Mouse (Mus musculus) spleen, adult 2 months (tissue): ENCODE data around the gene Pou2f2. TPM values are rescaled to one million over a fixed set of nuclear protein-coding genes. Genes with fewer than 3 reads are reported as not detected.

Source experiments
- DNase-seq, 2 experiments: peaks; one replicate each; pipeline versions ENCODE4 v3.0.0 to v3.0.0-alpha.2; 2012 to 2021; ENCODE audit warnings: low spot score in 2 of 2, low read depth in 1 of 2
- H3K27ac ChIP-seq: fragments of 200-500 bp; 2 replicates; pipeline ENCODE4 v1.5.1; 2012; ENCODE audit warnings: low read length, inconsistent platforms; ENCODE audit not compliant: insufficient read depth
- H3K27me3 ChIP-seq: fragments of 200-500 bp; 2 replicates; pipeline ENCODE4 v1.6.1; 2012; ENCODE audit warnings: mild to moderate bottlenecking, moderate library complexity, low read length, inconsistent platforms; ENCODE audit not compliant: control insufficient read depth, insufficient read depth
- H3K36me3 ChIP-seq: fragments of 200-500 bp; 2 replicates; pipeline ENCODE4 v1.6.1; 2012; ENCODE audit warnings: mild to moderate bottlenecking, low read length, inconsistent platforms; ENCODE audit not compliant: control insufficient read depth, insufficient read depth
- H3K4me1 ChIP-seq: fragments of 200-500 bp; 2 replicates; pipeline ENCODE4 v1.6.1; 2011; ENCODE audit warnings: inconsistent platforms; ENCODE audit not compliant: control insufficient read depth, insufficient read depth, insufficient read length
- H3K4me3 ChIP-seq: fragments of 200-500 bp; 2 replicates; pipeline ENCODE4 v1.5.1; 2011; ENCODE audit warnings: mild to moderate bottlenecking, inconsistent platforms; ENCODE audit not compliant: insufficient read depth, insufficient read length; ENCODE audit errors: extremely low read depth
- CTCF ChIP-seq: fragments of 200-500 bp; IDR thresholded peaks from 2 replicates; pipeline ENCODE4 v1.5.1; 2011; ENCODE audit warnings: mild to moderate bottlenecking, inconsistent platforms; ENCODE audit not compliant: insufficient read depth, insufficient read length, insufficient replicate concordance; ENCODE audit errors: extremely low read depth
- POLR2A ChIP-seq: fragments of 200-500 bp; IDR thresholded peaks from 2 replicates; pipeline ENCODE4 v1.6.1; 2011; ENCODE audit warnings: low read depth, low read length, inconsistent platforms
- WGBS: fragments of 180-500 bp; shearing (Covaris S2); methylation state at CpG from one replicate; pipeline ENCODE4 v1.1.7; 2018; 5-methylcytosine and 5-hydroxymethylcytosine counted together
- polyA plus RNA-seq: library from polyadenylated mRNA; depleted of rRNA; stranded (reverse); fragments of >200 nt; gene quantifications from 2 replicates; pipeline ENCODE4 v1.2.3, GENCODE M21; 2012

Pou2f2 gene
- polyA plus RNA-seq, 1 experiment, result 61.7 TPM

GRCm38 (mm10) chr7:25073924-25074323, 105.6 kb downstream of the Pou2f2 start:
- peaks cover 7% of the 10 kb centered on the region; the same call in 1 of the 2 replicates for H3K4me1 ChIP-seq
- H3K4me3 ChIP-seq, result no peak overlapping the region
- H3K36me3 ChIP-seq, result no peaks in the 10 kb centered on the region
- H3K27ac ChIP-seq, result no peak overlapping the region
- TF ChIP-seq POLR2A (no peak), CTCF (no peak)
- DNase-seq, result no peak
- WGBS, result 81% methylated on average over 8 of the region's 8 CpGs
- peaks cover 4% of the 10 kb centered on the region; the same call in 1 of the 2 replicates for H3K27me3 ChIP-seq

DNA sequence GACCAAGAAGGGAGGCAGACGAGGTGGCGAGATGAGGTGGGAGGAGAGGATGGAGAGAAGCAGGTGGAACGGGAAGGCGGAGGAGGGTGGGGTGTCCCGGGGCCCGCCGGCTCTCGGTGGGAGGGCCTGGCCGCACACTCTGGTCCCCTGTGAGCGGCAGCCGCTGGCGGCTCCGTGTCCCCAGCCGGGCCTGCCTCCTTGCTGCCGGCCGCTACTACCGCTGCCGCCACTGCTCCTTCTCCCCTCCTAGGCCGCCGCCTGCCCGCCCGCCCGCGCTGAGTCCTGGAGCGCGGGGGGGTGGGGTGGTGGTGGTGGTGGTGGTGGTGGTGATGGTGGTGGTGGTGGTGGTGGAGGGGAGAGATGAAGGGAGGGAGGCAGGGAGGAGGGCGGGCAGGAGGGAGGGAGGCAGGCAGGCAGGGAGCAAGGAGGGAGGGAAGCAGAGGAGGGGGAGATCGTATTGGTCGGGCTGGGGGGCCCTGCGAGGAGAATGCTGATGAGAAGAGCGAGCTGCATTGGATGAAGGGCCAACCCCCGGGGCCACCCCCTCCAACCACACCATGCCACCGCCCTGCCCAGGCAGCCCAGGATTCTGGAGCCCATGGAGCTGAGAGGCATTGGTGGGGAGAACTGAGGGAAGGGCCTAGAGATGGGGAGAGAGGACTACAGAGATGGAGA, 106.7 kb downstream of the Pou2f2 start:
- 5% methylated on average over 17 of the region's 33 CpGs for WGBS
- H3K27me3 ChIP-seq, result peaks cover 4% of the 10 kb centered on the region; the same call in 1 of the 2 replicates
- DNase-seq, result no peak
- H3K4me3 ChIP-seq, result peak overlapping the region; percentile 50
- TF ChIP-seq POLR2A (no peak), CTCF (no peak)
- no peaks in the 10 kb centered on the region for H3K36me3 ChIP-seq
- H3K4me1 ChIP-seq, result peaks cover 7% of the 10 kb centered on the region; the same call in 1 of the 2 replicates
- H3K27ac ChIP-seq, result no peak overlapping the region

DNA sequence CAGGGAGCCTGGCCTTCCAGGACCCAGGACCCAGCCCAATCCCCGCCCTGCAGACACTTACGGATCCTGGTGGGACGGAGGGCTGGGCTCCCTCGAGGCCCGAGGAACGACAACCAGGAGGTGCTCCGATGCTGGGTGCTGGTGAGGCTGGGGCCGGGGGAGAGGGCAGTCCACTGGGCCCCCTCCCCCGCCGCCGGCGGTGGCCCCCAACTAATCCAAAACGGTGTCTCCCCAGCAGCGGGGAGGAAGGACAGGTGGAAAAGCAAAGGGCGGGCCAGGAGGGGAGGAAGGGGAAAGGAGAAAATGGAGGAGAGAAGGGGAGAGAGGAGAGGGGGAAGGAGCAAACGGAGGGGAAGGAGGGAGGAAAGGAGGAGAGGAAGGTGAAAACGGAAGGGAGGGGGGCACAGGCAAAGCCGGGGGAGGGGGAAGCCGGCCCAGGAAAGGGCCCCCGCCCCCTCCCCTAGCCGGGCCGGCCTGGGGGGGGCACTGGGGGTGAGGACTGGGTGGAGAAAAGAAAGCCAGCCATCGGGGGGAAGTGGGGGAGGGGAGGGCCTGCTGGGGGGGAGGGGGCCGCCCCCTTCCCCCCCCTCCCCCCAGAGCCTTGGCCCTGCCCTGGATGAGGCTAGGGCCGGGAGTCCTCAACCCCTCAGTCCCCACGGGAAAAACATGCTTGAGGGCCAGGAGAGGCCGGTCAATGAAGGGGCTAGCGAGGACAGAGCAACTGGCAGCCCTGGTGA, 107.4 kb downstream of the Pou2f2 start, which contains the start of the genes Grik5 and Zfp574:
Grik5 (minus strand) TSS at position 368 of the 737 bp plus-strand sequence.
Zfp574 (plus strand) TSS at position 589 of the 737 bp plus-strand sequence.
- 14% methylated on average over 24 of the region's 28 CpGs for WGBS
- no peaks in the 10 kb centered on the region for H3K36me3 ChIP-seq
- peak within 1 kb of the TSS; percentile 50 for H3K4me3 ChIP-seq
- H3K27me3 ChIP-seq, result peaks cover 4% of the 10 kb centered on the region; the same call in 1 of the 2 replicates
- TF ChIP-seq CTCF (no peak), POLR2A (no peak)
- peaks cover 7% of the 10 kb centered on the region; the same call in 1 of the 2 replicates for H3K4me1 ChIP-seq
- DNase-seq, result no peak
- no peak within 1 kb of the TSS for H3K27ac ChIP-seq

GRCm38 (mm10) chr7:25068724-25069123, 110.8 kb downstream of the Pou2f2 start:
- Histone ChIP-seq H3K27ac (no peak overlapping the region), H3K36me3 (no peaks in the 10 kb centered on the region), H3K4me3 (no peak overlapping the region), H3K27me3 (peaks cover 4% of the 10 kb centered on the region; the same call in 1 of the 2 replicates), H3K4me1 (peaks cover 7% of the 10 kb centered on the region; the same call in 1 of the 2 replicates)
- TF ChIP-seq POLR2A (no peak), CTCF (no peak)
- no peak for DNase-seq
- 62% methylated on average over 2 of the region's 2 CpGs for WGBS

DNA sequence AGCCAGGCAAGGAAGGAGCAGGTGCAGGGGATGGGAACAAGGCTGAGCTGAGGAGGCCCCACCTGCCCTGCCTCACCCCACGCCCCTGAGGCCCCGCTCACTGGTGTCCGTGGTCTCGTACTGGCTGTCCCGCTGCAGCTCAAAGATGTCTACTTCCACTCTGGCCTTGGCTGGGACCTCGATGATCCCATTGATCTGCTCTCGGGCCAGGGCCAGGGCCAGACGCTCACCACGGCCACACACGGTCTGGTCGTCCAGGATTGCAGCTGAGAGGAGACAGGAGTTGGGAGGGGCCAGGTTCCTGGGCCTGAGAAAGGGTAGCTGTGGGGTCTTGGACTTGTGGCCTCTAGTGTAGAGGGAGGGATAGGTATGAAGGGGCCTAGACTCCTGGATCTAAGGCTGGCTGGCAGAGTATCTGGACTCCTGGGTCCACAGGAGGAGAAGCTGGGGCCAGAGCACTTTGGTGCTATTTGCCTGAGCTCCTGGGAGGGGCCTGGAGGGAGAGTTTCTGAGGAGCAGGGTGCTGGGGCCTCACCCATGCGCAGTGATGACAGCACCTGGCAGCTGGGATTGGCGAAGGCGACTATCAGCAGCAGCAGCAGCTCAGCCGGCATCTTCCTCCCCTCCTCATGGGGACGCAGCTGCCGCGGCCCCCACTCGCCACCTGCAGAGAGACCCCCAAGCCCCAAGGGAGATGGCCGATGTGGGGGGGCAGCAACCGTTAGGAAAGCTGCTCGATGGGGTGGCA, 111.4 kb downstream of the Pou2f2 start:
- TF ChIP-seq CTCF, result no peak
- no peak for TF ChIP-seq POLR2A
- Histone ChIP-seq H3K4me1 (peaks cover 5% of the 10 kb centered on the region; the same call in 1 of the 2 replicates), H3K27me3 (peaks cover 3% of the 10 kb centered on the region; the same call in 1 of the 2 replicates), H3K36me3 (no peaks in the 10 kb centered on the region), H3K27ac (no peak overlapping the region), H3K4me3 (no peak overlapping the region)
- DNase-seq, result no peak
- 71% methylated on average over 22 of the region's 22 CpGs for WGBS

- no peaks in the 10 kb centered on the region for H3K27me3 ChIP-seq
- no peak overlapping the region for H3K4me3 ChIP-seq
- H3K27ac ChIP-seq, result no peak overlapping the region
- DNase-seq, result no peak
- WGBS, result 97% methylated on average over 7 of the region's 7 CpGs
- H3K4me1 ChIP-seq, result no peaks in the 10 kb centered on the region
- no peak for TF ChIP-seq POLR2A
- no peak for TF ChIP-seq CTCF
- no peaks in the 10 kb centered on the region for H3K36me3 ChIP-seq
These were observed 112.2 kb downstream of the Pou2f2 start for GRCm38 (mm10) chr7:25067338-25067737.
